Mouse (Mus musculus) forebrain, embryonic 15.5 days (tissue): ENCODE data around the gene Gm9495. TPM values are rescaled to one million over a fixed set of nuclear protein-coding genes. Genes with fewer than 3 reads are reported as not detected.

Source experiments
- polyA plus RNA-seq: library from polyadenylated mRNA; unstranded; fragments of >200 nt; fragmentation: Nextera tagmentation; extraction: Ambion mirVana; gene quantifications from 2 replicates; pipeline ENCODE4 v1.2.1, GENCODE M21; 2015

Gm9495 gene
- polyA plus RNA-seq, 1 experiment from 2014 or later: not detected

Other genes starting within 250 kb of the Gm9495 start
- gene Zfp930, start 244.5 kb downstream of the Gm9495 start, polyA plus RNA-seq: 15.2 and 17.3 TPM in 2 replicates
- 12.0 and 13.4 TPM in 2 replicates for gene D130040H23Rik, start 182.5 kb downstream of the Gm9495 start, polyA plus RNA-seq
- not detected in 2 replicates for gene Gm7697, start 69.4 kb upstream of the Gm9495 start, polyA plus RNA-seq
- 43.9 and 44.7 TPM in 2 replicates for gene Zfp868, start 172.0 kb upstream of the Gm9495 start, polyA plus RNA-seq
- 1.9 and 2.2 TPM in 2 replicates for gene Zfp964, start 200.9 kb upstream of the Gm9495 start, polyA plus RNA-seq